Mouse (Mus musculus): ENCODE data around the gene Ptk7.

- TF ChIP-seq CTCF (IDR thresholded peaks at IDR 0.05; ENCODE audit: extremely low read depth, insufficient read depth, low read length) (no peak), POLR2A (IDR thresholded peaks at IDR 0.05; ENCODE audit: extremely low read depth, insufficient read depth, low read length) (no peak)
These were observed 54.8 kb downstream of the Ptk7 start for GRCm38 (mm10) chr17:46574535-46574934.
